Mouse (Mus musculus) megakaryocyte, embryonic 14.5 days (primary cell): ENCODE measurements around the gene Fgfr2.

Experiments
- FLI1 ChIP-seq: IDR thresholded peaks from 2 replicates; pipeline ENCODE4 v1.6.1; 2012; ENCODE audit warnings: low read length, inconsistent platforms, mixed read lengths
- GATA1 ChIP-seq: IDR thresholded peaks from 3 replicates; pipeline ENCODE4 v1.6.1; 2012; ENCODE audit warnings: mixed read lengths, low read length, inconsistent platforms, borderline replicate concordance

DNA sequence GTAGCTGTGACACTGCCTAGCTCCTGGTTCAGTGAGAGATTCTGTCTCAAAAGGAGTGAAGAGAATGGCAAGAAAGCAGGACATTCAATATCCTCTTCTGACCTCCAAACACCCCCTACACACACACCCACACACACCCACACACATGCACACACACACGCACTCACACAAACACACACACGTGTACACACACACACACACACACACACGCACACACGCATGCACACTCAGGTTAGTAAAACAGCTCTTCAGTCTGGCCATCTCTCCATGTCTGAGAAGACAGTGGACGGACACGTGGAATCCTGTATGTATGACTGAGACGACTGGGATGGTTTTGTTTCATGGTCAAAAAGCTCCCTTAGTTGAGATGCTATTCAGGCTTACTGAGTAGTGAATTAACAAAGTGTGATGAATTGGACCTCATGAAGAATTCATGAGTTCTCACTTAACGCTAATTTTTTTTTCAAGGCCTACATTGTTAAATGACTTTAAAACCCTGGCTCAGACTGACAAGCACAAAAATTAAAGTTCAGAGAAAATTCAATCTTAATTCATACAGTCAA is 2737.3 kb downstream of the Fgfr2 start:
- TF ChIP-seq FLI1 (no peak), GATA1 (no peak)
